Mouse (Mus musculus): ENCODE measurements around the gene Lactb.

Lactb gene

DNA sequence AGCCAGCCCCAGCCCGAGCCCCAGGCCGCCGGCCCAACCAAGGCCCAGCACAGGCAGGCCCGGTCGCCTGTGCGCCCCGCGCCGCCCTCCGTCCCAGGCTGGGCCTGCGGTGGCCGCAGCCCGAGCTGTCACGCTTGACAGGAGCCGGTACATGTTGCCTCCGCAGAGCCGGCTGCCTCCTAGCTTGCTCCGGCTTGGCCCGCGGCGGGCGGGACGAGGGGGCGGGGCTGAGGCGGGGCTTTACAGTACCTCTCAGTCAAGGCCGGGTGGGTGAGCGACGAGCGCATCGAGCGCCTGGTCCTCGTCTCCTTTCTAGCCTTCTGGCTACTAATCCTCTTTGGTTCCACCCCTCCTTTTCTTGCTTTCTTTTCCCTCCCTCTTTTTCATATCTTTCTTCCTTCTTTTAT is at the start of gene Lactb:
TSS of gene Lactb (minus strand) at position 246 of the 407 bp plus-strand sequence.
- DNase-seq (ENCODE audit: extremely low read depth, low read depth), result peak; percentile 89

DNA sequence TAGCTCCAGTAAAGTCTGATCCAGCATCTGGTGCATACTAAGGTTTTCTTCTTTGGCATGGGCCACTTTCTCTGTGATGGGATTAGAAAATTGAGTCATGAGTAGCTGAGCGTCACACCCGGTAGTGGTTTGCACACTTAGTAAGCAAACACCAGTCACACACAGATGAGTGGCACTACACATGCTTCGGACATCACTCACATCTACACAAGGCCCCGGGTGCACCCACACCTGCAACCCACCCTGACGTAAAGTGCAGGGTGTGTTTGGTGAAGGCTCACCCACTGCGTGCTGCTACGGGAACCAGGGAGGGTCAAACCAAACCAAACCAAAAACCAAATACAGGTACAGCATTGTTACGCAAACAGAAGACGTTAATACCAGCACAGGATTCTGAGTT is 48.1 kb upstream of the Lactb start:
- DNase-seq (ENCODE audit: extremely low read depth, low read depth), result no peak

DNA sequence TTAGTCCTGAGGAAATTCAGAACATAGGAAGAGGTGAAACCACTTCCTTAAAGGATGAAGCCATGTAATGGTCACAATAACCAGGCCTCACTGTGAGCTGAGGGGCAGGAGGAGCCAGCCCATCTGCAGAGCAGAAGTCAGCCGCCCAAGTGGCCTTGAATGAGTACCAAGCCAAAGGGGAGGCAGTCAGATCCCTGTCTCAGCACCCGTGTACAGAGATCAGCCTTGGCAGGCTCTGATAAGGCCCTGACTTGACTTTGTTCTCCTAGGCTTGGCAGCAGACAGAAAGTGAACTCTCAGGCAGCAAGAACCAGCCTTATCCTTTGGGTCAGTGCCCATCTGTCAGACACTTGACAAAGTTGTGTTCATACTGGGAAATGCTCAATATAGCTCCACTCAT is 44.8 kb upstream of the Lactb start:
- DNase-seq (ENCODE audit: extremely low read depth, low read depth), result peak; percentile 58

DNA sequence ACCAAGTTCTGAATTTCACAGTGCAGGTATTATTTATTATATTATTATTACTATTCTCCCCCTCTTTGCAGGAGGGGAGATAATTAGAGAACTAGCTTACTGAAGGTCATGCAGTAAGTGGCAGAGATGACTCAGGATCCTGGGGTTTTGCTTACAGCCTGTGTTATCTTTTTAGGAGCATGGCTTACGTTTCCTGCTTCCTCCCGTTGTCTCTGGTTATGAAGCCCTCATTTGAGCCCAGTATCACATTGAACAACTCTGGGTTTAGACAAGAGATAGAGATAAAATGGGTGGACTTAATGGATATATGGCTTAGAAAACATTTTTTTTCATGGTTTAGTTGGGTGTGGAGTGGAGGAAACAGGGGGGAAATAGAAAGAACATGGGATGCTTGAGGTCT is 38.2 kb upstream of the Lactb start:
- DNase-seq (ENCODE audit: extremely low read depth, low read depth), result peak; percentile 97

DNA sequence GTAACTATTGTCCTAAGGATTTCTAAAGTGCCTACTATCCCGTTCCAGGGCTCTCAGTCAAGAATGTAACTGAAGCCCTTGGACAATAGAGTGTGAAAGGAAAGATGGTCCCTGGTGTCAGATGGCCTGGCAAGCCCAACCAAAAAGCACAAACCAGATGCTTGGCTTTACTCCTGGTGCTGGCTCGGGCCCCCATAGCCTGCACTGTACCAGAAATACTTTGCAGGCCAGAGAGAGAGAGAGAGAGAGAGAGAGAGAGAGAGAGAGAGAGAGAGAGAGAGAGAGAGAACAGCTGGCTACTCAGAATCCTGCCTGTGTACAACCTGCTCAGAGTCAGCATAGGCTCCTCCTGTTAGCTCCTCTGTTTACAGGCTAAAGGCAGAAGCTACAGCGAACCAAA is 37.2 kb upstream of the Lactb start:
- no peak for DNase-seq (ENCODE audit: extremely low read depth, low read depth)

DNA sequence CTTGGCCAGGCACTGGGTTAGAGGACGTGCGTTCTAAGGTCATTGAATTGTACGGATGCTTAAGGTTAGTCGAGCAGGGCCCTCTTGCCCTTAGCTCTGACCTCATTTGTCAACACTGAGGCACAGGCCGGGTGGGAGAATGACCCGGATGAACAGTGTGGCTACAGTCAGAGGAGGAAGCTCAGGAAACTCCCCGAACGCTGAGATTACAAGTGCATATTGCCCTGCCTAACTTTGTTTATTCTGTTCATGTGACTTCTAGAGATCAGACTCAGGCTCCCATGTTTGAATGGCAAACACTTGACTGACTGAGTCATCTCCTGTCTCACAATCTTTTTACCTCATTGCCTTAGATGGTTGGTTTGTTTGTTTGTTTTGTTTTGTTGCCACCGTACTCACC is 36.2 kb upstream of the Lactb start:
- DNase-seq (ENCODE audit: extremely low read depth, low read depth), result no peak

DNA sequence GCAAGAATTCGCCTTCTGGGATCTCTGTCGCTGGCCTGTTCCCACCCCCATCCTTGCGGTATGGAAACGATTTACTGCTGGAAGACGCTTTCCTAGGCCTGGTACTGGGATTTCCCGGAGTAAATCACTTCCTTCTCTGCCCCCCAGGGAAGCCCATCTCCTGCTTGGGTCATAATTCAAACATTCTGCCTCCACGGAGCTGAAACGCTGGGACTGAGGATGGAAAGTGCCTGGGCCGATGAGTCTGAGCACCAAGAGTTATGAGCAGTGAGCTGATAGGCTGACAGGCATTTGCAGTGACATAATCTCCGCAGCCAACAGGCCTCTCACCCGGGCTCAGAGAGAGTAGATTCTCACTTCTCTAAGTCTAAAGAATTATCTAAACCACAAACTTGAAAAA is 33.5 kb upstream of the Lactb start:
- no peak for DNase-seq (ENCODE audit: extremely low read depth, low read depth)

DNA sequence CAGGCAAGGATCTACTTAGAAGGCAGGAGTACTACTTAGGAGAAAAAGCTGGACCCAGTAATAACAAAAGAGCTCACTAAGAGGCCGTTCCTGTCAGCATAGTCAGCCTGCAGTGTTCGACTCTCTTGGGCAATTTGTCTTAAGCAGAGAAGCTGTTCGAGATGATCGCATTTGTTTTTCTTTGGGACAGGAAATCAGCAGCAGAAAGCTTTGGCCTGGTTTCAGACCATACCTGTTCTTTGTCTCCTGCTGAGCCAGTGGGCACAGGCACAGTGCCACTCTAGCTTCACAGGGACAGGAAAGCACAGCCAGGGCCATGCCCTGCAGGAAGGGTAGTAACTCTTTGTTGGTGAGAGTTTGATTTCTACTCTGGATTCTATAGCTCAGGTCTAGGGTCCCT is 31.1 kb upstream of the Lactb start:
- no peak for DNase-seq (ENCODE audit: extremely low read depth, low read depth)

DNA sequence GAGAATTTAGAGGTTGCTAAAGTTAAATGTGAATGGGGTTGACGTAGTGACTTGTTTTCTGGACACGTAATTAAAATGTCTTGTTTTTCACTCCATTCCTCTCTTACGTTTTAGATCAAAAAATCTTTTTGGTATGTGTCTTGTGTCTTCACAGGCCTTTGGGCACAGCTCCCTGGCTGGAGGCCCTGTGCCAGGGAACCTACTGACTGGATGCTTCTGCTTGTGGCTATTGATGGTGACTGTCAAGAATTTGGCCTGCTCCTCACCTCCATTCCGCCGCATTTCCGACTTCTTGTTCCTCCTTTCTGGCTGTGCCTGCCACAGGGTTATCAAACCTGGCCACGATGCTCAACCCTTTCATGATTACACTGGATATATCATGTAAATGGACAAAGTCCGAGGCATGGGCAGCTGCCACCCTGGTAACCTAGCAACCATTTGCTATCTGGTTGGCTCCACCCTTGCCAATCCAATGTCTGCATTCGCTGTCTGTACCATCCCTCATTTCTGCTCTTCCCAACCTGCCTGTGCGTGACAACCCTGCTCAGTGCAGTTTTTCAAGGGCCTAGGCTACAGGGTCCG is 30.0 kb upstream of the Lactb start:
- DNase-seq (ENCODE audit: extremely low read depth, low read depth), result no peak

DNA sequence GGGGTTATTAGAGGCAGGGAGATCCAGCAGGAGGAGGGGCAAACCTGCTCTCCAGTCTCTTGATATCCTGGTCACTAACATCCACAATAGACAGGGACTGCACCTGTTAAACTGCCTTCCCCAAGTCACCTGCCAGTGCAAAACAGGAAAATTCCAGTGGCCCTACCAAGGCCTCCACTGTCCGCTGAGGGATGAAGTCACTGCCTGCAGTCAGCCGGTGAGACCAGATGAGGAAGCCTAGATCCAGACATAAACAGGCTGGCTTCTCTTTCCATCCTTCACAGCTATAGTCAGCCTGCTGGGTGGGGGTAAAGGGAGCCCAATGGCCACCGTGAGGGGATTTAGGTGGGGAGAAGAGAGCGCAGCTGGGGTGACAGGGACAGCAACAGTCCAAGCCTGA is 28.4 kb upstream of the Lactb start:
- no peak for DNase-seq (ENCODE audit: extremely low read depth, low read depth)

DNA sequence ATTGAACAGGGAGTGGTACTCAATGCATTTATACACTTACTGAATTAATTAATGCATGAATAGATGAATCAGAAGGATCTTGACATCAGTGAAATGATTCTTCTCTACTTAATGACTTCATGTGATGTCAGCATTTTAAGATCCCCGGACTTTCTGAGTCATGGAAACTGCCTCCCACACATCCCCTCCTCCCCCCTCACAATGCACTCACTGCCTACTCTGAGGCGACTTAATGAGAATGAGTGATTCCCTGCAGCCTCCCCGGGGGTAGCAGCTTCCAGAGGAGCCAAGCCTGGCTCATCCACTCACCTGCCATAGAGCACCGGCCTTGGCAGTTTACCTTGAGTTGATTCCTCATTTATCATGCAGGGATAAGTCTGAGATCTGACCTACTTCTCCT is 27.9 kb upstream of the Lactb start:
- no peak for DNase-seq (ENCODE audit: extremely low read depth, low read depth)

DNA sequence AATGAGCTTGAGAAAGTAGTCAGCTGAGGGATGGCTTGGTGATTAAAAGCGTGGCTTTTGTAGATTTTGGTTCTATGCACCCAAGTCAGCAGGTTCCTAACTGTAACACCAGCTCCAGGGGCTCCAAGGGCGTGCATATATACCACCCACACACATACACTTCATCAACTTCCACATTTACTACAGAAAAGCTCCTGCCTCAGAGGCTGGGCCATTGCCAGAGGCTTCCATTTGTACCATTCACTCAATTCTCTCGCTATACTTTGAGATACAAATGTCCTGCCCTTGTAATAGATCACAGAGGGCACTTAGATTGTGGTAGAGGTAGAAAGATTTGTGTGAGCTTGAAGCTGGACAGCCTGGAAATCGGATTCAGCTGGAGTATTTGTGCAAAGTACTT is 26.2 kb upstream of the Lactb start:
- DNase-seq (ENCODE audit: extremely low read depth, low read depth), result no peak

DNA sequence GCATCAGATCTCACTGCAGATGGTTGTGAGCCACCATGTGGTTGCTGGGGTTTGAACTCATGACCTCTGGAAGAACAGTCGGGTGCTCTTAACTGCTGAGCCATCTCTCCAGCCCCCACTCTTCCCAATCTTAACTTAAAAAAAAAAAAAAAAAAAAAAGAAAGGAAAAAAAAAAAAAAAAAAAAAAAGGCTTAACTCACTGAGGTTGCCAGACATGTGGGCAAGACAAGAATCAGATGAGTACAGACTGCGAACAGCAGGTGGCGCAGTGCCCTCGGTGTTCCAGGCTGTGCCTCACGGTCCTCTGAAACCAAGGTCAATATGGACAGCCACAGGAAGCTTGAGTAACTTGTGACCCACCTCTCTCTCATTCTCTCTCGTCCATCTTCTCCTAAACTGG is 25.8 kb upstream of the Lactb start:
- peak; percentile 84 for DNase-seq (ENCODE audit: extremely low read depth, low read depth)

DNA sequence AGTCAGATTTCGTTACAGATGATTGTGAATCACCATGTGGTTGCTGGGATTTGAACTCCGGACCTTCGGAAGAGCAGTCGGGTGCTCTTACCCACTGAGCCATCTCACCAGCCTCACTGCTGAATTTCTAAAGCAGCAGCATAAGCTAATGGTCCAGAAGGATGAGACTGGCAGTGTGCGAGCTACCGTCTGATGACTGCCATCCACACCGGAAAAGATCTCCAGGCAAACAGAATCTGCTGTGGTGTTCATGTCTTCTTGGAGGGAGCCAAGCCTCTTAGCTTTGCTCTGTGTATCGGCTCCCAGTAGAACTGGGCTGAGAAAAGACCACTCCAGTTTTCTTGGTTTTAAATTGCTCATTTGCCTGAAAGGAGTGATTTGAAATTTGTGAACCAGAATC is 24.4 kb upstream of the Lactb start:
- DNase-seq (ENCODE audit: extremely low read depth, low read depth), result no peak

DNA sequence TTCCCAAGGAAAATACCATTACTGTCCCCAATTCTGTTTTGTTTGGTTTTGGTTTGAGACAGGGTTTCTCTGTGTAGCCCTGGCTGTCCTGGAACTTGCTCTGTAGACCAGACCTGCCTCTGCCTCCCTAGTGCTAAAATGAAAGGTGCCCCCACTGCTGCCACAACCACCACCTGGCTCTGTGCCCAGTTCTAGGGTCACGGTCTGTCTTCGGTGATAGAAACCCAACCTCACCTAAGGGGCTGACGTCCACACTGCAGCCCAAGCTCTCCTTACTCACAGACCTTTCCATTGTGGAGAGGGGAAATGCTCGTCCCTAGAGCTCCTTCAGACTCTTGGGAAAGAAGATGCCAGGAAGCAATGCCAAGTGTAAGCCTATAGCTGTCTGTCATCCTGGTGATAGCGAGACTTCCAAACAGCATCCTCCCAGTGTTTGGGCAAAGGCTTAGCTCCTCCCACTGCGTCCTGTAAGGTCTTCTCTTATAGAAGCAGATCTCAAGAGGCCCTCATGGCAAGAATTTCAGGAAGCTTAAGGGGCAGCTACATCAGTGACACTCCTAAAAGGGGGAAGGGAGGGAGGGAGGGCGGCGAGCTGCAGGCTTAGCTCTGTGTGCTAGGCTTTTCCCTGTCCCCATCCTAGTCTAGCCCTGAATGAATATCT is 16.6 kb upstream of the Lactb start:
- peak; percentile 75 for DNase-seq (ENCODE audit: extremely low read depth, low read depth)

DNA sequence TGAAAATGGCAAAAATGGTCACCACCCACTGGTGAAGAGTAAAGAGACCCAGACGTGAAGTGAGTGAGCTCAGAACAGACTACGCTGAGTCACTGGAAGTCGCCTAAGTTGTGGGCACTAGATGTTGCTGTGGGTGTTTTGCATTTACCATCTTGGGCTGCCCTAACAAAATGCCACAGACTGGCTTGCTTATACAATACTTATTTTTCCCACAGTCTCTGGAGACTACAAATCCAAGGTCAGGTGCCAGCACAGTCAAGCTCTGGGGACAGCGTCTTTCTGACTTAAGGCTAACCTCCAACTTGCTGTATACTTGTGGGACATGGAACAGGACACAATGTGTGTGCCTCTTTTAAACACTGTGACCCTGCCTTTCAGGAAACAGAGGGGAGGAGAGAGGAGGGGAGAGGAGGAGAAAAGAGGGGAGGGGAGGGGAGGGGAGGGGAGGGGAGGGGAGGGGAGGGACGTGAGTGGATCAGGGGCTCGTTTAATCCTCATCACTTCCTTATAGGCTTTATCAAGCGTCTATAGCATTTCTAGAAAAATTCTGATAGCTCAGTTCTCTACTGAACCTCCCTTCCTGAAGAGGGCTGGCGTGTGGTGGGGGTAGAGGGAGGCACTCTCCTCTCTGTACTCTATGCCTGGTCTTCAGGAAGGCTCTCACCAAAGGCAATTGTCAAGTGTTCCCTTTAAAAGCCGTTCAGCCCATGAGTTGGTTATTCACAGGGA is 15.9 kb upstream of the Lactb start:
- peak; percentile 74 for DNase-seq (ENCODE audit: extremely low read depth, low read depth)

DNA sequence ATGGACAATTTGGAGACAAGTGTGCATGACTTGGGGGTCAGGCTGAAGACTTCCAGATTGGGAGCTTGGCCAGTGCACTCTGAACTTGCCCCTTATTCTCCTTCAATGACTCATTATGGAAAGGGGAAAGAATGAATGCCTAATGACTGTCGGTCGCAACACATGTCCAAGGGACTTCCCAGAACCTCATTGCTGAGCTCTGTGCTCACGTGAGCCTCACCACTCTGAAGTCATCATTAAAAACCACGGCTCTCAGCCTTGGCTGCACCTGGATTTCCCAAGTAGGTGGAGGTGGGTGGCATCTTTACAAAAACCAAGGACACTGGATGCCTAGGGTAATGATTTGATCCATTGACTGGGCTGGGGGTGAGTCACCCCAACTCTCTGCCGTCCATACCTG is 14.8 kb upstream of the Lactb start:
- DNase-seq (ENCODE audit: extremely low read depth, low read depth), result no peak

DNA sequence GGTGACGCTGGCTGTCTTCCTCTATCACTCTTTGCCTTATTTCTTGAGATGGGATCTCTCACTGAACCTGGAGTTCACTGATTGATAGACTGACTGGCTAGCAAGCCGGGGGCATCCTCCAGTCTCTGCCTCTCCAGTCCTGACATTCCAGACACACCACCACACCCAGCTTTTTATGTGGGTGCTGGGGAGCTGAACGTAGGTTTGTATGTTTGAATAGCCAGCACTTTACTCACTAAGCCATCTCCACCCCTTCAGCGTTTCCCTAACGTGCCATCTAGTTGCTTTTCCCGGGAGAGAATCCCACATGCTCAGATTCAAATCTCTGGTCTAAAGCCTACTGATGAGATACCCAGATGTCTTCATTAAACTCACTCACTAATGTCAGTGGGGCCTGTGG is 14.3 kb upstream of the Lactb start:
- no peak for DNase-seq (ENCODE audit: extremely low read depth, low read depth)

DNA sequence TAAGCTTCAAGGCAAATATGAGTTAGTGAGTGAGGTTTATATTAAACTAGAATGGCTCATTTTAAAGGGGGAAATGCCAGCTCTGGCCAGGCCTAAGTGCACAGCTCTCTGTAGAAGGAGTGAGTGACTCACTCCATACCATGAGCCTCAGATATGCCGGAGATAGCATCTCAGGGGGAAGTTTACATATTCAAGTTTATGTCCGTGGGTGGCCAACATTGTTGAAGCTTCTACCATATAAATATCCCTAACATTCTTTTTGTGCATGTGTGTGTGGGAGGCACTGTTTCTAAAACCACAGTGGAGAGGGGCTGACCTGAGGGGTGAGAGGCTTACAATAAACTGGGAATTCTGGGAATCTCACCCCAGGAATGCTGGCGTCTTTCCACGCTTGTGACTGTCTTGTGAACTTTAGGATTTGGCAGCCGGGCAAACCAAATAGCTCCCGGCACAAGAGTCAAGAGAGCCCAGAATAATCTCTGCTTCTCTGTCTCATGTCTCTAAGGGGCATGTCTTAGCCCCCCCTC is 13.7 kb upstream of the Lactb start:
- no peak for DNase-seq (ENCODE audit: extremely low read depth, low read depth)

DNA sequence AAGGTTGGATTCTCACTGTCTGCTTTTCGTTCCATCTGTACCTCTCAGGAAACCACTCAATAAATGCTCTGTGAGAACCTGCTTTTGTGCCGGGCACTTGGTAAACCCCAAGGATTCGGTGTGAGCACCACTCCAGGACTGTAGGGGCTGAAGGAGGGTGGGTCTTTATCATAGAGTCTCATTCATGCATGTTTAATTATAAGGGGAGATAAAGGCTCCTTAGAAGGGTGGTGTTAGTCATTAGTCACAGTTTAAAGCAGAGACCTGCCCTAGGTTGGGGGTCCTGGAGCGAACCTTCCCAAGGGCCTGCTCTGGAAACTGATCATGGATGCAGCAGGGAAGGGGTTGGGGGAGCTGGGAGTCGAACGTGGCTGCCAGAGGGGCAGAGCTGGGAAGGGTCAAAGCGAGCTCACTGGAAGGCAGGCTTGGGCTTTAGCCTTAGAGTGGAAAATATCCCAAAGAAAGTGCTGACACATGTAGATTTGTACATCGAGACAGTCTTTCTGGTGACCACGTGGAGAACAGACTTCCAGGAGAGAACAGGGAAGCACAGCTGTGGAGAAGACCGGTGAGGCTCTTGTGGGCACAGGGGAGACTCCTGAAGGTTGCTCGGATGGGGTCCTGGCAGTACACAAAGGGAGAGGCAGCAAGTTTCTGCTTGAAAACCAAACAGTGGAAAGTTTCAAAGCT is 13.1 kb upstream of the Lactb start:
- no peak for DNase-seq (ENCODE audit: extremely low read depth, low read depth)

DNA sequence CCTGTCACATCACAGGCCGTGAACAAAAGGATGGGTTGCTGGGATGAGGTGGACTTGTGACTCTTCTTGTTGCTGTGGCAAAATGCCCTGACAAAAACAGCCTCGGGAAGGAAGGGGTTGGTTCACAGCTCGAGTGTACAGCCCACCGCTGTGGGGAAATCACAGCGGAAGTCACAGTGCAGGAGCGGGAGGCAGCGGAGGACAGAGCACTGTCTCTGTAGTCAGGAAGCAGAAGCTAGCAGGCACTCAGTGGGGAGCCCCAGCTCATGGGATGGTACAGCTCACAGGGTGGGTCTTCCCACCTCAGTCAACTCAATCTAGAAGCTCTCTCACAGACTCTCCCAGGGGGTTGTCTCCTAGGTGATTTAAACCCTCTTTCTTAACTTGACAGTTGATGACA is 10.1 kb upstream of the Lactb start:
- no peak for DNase-seq (ENCODE audit: extremely low read depth, low read depth)

DNA sequence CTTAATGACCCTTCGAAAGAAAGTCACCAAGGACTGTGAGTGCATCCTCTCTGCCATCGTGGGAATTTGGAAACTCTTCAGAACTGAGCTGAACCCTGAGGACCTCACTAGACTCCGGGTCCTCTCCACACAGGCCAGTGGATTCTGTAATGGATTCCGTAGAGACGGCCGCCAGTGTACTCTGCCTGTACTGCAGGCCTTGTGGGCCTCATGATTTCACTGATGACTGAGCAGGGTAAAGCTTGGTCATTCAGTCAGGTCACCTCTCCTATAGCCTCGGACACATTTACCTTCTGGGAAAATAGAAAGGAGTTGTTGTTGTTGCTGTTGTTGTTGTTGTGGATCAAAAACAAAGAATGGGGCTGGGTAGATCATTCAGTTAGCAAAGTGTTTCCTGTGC is 6.8 kb upstream of the Lactb start:
- no peak for DNase-seq (ENCODE audit: extremely low read depth, low read depth)
